In the genomic region with DNA sequence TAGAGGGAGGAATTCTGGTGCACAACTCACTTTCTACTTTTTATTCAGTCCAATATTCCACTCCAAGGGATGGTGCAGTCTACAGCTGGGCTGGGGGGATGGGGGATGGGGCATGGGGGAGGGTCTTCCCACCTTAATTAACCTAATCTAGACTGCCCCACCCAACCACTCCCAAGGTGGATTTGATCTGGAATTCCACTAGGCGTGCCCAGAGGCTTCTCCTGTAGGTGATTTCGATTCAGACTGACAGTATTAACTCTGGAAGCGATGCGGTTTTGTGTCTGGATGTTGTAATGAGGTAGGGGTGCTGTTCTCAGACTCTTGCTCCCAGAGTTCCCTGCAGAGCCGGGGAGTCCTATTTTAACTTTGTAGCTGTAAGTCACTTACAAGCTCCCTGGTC, we compare ENCODE assay signal across 11 mouse cellular contexts. TPM values are rescaled to one million over a fixed set of nuclear protein-coding genes. Genes with fewer than 3 reads are reported as not detected.
A peak's percentile ranks its signal among the peaks of the same experiment; 100 is the strongest.
DNase-seq lines count a peak whose midpoint lies in the region; ATAC-seq and TF ChIP-seq lines count a peak whose summit lies in the region.
"Had no signal": no experiment of that assay in that cellular context is flagged by ENCODE, and none has a peak within 500 bp of the region (broad histone marks: within the 10 kb centered on the region; RNA-seq: fewer than 3 reads in every experiment).

No protein-coding gene starts in this region.

- DNase-seq in intestine, embryonic 14.5 days (ENCODE audit: low spot score) = no peak
- DNase-seq in hindbrain, embryonic 11.5 days (ENCODE audit: low spot score) = no peak
- no peak for DNase-seq in midbrain, postnatal 0 days (ENCODE audit: low spot score)
- DNase-seq in liver, embryonic 11.5 days (ENCODE audit: low spot score) = no peak
- DNase-seq in right cerebral cortex, adult 2 months (ENCODE audit: low spot score in 2 of 2) = no peak
- no peak for DNase-seq in lung, postnatal 36 days

- no peak overlapping the region for H3K4me3 ChIP-seq in intestine, embryonic 14.5 days (ENCODE audit: low read depth, low read length)
- no peak overlapping the region for H3K4me3 ChIP-seq in intestine, postnatal 0 days (ENCODE audit: low read depth, low read length)
- no peak overlapping the region for H3K4me3 ChIP-seq in embryonic facial prominence, embryonic 12.5 days
- H3K4me3 ChIP-seq in hindbrain, embryonic 11.5 days (ENCODE audit: low read depth, low read length) = no peak overlapping the region
- H3K4me3 ChIP-seq in midbrain, postnatal 0 days (ENCODE audit: low read depth, low read length) = peak overlapping the region; percentile 25; the same call in 1 of the 2 replicates
- no peak overlapping the region for H3K4me3 ChIP-seq in liver, embryonic 11.5 days (ENCODE audit: low read depth, low read length)
- H3K4me3 ChIP-seq: erythroblast, embryonic 14.5 days had no signal

- no peak for ATAC-seq in intestine, embryonic 14.5 days (replicated peaks; ENCODE audit: low FRiP score, low TSS enrichment, low read depth)
- no peak for ATAC-seq in intestine, postnatal 0 days
- no peak for ATAC-seq in embryonic facial prominence, embryonic 12.5 days (ENCODE audit: insufficient number of reproducible peaks, insufficient read depth, low FRiP score, low TSS enrichment)
- peak; percentile 8; the same call in 1 of the 2 replicates for ATAC-seq in hindbrain, embryonic 11.5 days (ENCODE audit: low FRiP score)
- 0 out of 2 replicates have a peak, but pooled peaks have one; percentile 8 for ATAC-seq in midbrain, postnatal 0 days (ENCODE audit: low FRiP score)
- ATAC-seq in liver, embryonic 11.5 days (replicated peaks; ENCODE audit: low FRiP score) = no peak

- H3K9me3 ChIP-seq in intestine, embryonic 14.5 days (ENCODE audit: control insufficient read depth, low read length) = no peaks in the 10 kb centered on the region
- H3K9me3 ChIP-seq in intestine, postnatal 0 days (ENCODE audit: control insufficient read depth) = no peaks in the 10 kb centered on the region
- no peaks in the 10 kb centered on the region for H3K9me3 ChIP-seq in embryonic facial prominence, embryonic 12.5 days
- no peaks in the 10 kb centered on the region for H3K9me3 ChIP-seq in hindbrain, embryonic 11.5 days (ENCODE audit: control insufficient read depth, low read length)
- H3K9me3 ChIP-seq in midbrain, postnatal 0 days (ENCODE audit: low read length) = no peaks in the 10 kb centered on the region
- no peaks in the 10 kb centered on the region for H3K9me3 ChIP-seq in liver, embryonic 11.5 days (ENCODE audit: control insufficient read depth, low read length)

- no peaks in the 10 kb centered on the region for H3K36me3 ChIP-seq in intestine, embryonic 14.5 days (ENCODE audit: control insufficient read depth, insufficient read depth, low read length)
- peaks cover 27% of the 10 kb centered on the region for H3K36me3 ChIP-seq in intestine, postnatal 0 days (ENCODE audit: control insufficient read depth, insufficient read depth)
- H3K36me3 ChIP-seq in embryonic facial prominence, embryonic 12.5 days = no peaks in the 10 kb centered on the region
- H3K36me3 ChIP-seq in hindbrain, embryonic 11.5 days (ENCODE audit: control insufficient read depth, insufficient read depth, low read length) = no peaks in the 10 kb centered on the region
- H3K36me3 ChIP-seq in midbrain, postnatal 0 days (ENCODE audit: insufficient read depth, low read length) = no peaks in the 10 kb centered on the region
- H3K36me3 ChIP-seq in liver, embryonic 11.5 days (ENCODE audit: control insufficient read depth, insufficient read depth, low read length) = no peaks in the 10 kb centered on the region

- H3K27me3 ChIP-seq in intestine, embryonic 14.5 days (replicated peaks; ENCODE audit: control insufficient read depth, insufficient read depth, low read length) = peaks cover 18% of the 10 kb centered on the region
- H3K27me3 ChIP-seq in intestine, postnatal 0 days (replicated peaks; ENCODE audit: control insufficient read depth, insufficient read depth, low read length) = no peaks in the 10 kb centered on the region
- H3K27me3 ChIP-seq in embryonic facial prominence, embryonic 12.5 days = peaks cover 19% of the 10 kb centered on the region
- H3K27me3 ChIP-seq in hindbrain, embryonic 11.5 days (ENCODE audit: control insufficient read depth, insufficient read depth, low read length) = peaks cover 6% of the 10 kb centered on the region; the same call in 1 of the 2 replicates
- peaks cover 10% of the 10 kb centered on the region for H3K27me3 ChIP-seq in midbrain, postnatal 0 days (ENCODE audit: insufficient read depth, low read length)
- H3K27me3 ChIP-seq in liver, embryonic 11.5 days (replicated peaks; ENCODE audit: control insufficient read depth, insufficient read depth, low read length) = peaks cover 20% of the 10 kb centered on the region

- H3K27ac ChIP-seq in intestine, embryonic 14.5 days (ENCODE audit: low read depth) = no peak overlapping the region
- no peak overlapping the region for H3K27ac ChIP-seq in intestine, postnatal 0 days (ENCODE audit: low read depth, low read length)
- H3K27ac ChIP-seq in embryonic facial prominence, embryonic 12.5 days = no peak overlapping the region
- no peak overlapping the region for H3K27ac ChIP-seq in hindbrain, embryonic 11.5 days (ENCODE audit: low read depth, low read length)
- H3K27ac ChIP-seq in midbrain, postnatal 0 days (ENCODE audit: low read depth, low read length) = no peak overlapping the region
- H3K27ac ChIP-seq in liver, embryonic 11.5 days (ENCODE audit: low read depth, low read length) = no peak overlapping the region

- H3K4me2 ChIP-seq in intestine, embryonic 14.5 days (ENCODE audit: low read length) = peak overlapping the region; percentile 28; the same call in 1 of the 2 replicates
- H3K4me2 ChIP-seq in intestine, postnatal 0 days (replicated peaks; ENCODE audit: low read depth) = no peak overlapping the region
- H3K4me2 ChIP-seq in embryonic facial prominence, embryonic 12.5 days (replicated peaks) = peak overlapping the region; percentile 35
- no peak overlapping the region for H3K4me2 ChIP-seq in hindbrain, embryonic 11.5 days (replicated peaks; ENCODE audit: low read depth, low read length)
- H3K4me2 ChIP-seq in midbrain, postnatal 0 days (ENCODE audit: low read depth, low read length, poor library complexity, severe bottlenecking) = peak overlapping the region; percentile 64
- H3K4me2 ChIP-seq in liver, embryonic 11.5 days = no peak overlapping the region

- no peaks in the 10 kb centered on the region for H3K4me1 ChIP-seq in intestine, embryonic 14.5 days (replicated peaks; ENCODE audit: control insufficient read depth, insufficient read depth, low read length)
- H3K4me1 ChIP-seq in intestine, postnatal 0 days (replicated peaks; ENCODE audit: control insufficient read depth, insufficient read depth, low read length) = no peaks in the 10 kb centered on the region
- 0 out of 2 replicates have a peak, but pooled peaks cover 4% of the 10 kb centered on the region for H3K4me1 ChIP-seq in embryonic facial prominence, embryonic 12.5 days
- H3K4me1 ChIP-seq in hindbrain, embryonic 11.5 days (replicated peaks; ENCODE audit: control insufficient read depth, insufficient read depth, low read length) = no peaks in the 10 kb centered on the region
- H3K4me1 ChIP-seq in midbrain, postnatal 0 days (ENCODE audit: insufficient read depth, low read length) = no peaks in the 10 kb centered on the region
- no peaks in the 10 kb centered on the region for H3K4me1 ChIP-seq in liver, embryonic 11.5 days (replicated peaks; ENCODE audit: control insufficient read depth, insufficient read depth, low read length)

- H3K9ac ChIP-seq in intestine, embryonic 14.5 days (ENCODE audit: low read length) = no peak overlapping the region
- no peak overlapping the region for H3K9ac ChIP-seq in intestine, postnatal 0 days (ENCODE audit: low read depth, low read length)
- H3K9ac ChIP-seq in embryonic facial prominence, embryonic 12.5 days = no peak overlapping the region
- no peak overlapping the region for H3K9ac ChIP-seq in hindbrain, embryonic 11.5 days (ENCODE audit: low read depth, low read length)
- H3K9ac ChIP-seq in midbrain, postnatal 0 days (replicated peaks; ENCODE audit: low read length, poor library complexity, severe bottlenecking) = 0 out of 2 replicates have a peak overlapping the region, but pooled peaks have one; percentile 36
- H3K9ac ChIP-seq in liver, embryonic 11.5 days (ENCODE audit: low read depth, low read length) = no peak overlapping the region

- no peak for TF ChIP-seq CTCF in intestine, postnatal 0 days (IDR thresholded peaks at IDR 0.05; ENCODE audit: low read depth)
- TF ChIP-seq CTCF in midbrain, postnatal 0 days (IDR thresholded peaks at IDR 0.05) = no peak

- 52% methylated on average over 5 of the region's 5 CpGs for WGBS in intestine, embryonic 14.5 days
- 62% methylated on average over 5 of the region's 5 CpGs for WGBS in intestine, postnatal 0 days
- WGBS in embryonic facial prominence, embryonic 12.5 days = 46% methylated on average over 5 of the region's 5 CpGs
- 53% methylated on average over 5 of the region's 5 CpGs for WGBS in hindbrain, embryonic 11.5 days
- 47% methylated on average over 5 of the region's 5 CpGs for WGBS in midbrain, postnatal 0 days
- 54% methylated on average over 5 of the region's 5 CpGs for WGBS in liver, embryonic 11.5 days

RNA-seq across cellular contexts. Expression of a gene that starts 30.1 kb away (rescaled TPM):
- 48.4 and 50.4 TPM in 2 replicates for polyA plus RNA-seq in intestine, embryonic 14.5 days (2014; fragmentation: Nextera tagmentation; extraction: Ambion mirVana)
- 136 and 161 TPM in 2 replicates for polyA plus RNA-seq in intestine, postnatal 0 days (2015; fragmentation: Nextera tagmentation; extraction: Ambion mirVana)
- polyA plus RNA-seq in embryonic facial prominence, embryonic 12.5 days (2016; fragmentation: Nextera tagmentation; extraction: Ambion mirVana) = 0.10 and 0.26 TPM in 2 replicates
- polyA plus RNA-seq in hindbrain, embryonic 11.5 days (2014; fragmentation: Nextera tagmentation; extraction: Ambion mirVana) = 0.12 TPM in 1 of 2 replicates, not detected in the other
- 0.14 TPM in 1 of 2 replicates, not detected in the other for total RNA-seq in midbrain, postnatal 0 days (2014; rRNA removed)
- 0.17 TPM in 1 of 2 replicates, not detected in the other for polyA plus RNA-seq in midbrain, postnatal 0 days (2015; fragmentation: Nextera tagmentation; extraction: Ambion mirVana)
- polyA plus RNA-seq in liver, embryonic 11.5 days (2014; fragmentation: Nextera tagmentation; extraction: Ambion mirVana) = not detected in 2 replicates
- total RNA-seq: granulocyte monocyte progenitor cell, adult 5-6 weeks; left cerebral cortex, adult 18-20 months had no signal
- polyA plus RNA-seq: erythroblast, embryonic 14.5 days had no signal

RNA-seq across cellular contexts. Expression of a gene that starts 32.4 kb away (rescaled TPM):
- polyA plus RNA-seq in intestine, embryonic 14.5 days (2014; fragmentation: Nextera tagmentation; extraction: Ambion mirVana) = 2.4 and 2.8 TPM in 2 replicates
- 0.61 and 0.99 TPM in 2 replicates for polyA plus RNA-seq in intestine, postnatal 0 days (2015; fragmentation: Nextera tagmentation; extraction: Ambion mirVana)
- polyA plus RNA-seq in embryonic facial prominence, embryonic 12.5 days (2016; fragmentation: Nextera tagmentation; extraction: Ambion mirVana) = 4.1 and 4.5 TPM in 2 replicates
- 2.0 and 2.2 TPM in 2 replicates for polyA plus RNA-seq in hindbrain, embryonic 11.5 days (2014; fragmentation: Nextera tagmentation; extraction: Ambion mirVana)
- 0.71 and 1.2 TPM in 2 replicates for total RNA-seq in midbrain, postnatal 0 days (2014; rRNA removed)
- 0.59 and 0.72 TPM in 2 replicates for polyA plus RNA-seq in midbrain, postnatal 0 days (2015; fragmentation: Nextera tagmentation; extraction: Ambion mirVana)
- 0.84 and 1.0 TPM in 2 replicates for polyA plus RNA-seq in liver, embryonic 11.5 days (2014; fragmentation: Nextera tagmentation; extraction: Ambion mirVana)
- total RNA-seq: granulocyte monocyte progenitor cell, adult 5-6 weeks had no signal
- polyA plus RNA-seq: erythroblast, embryonic 14.5 days had no signal

Comparison
In these comparisons a context has a peak if more than half of its experiments do, and no peak if none do; other contexts are left out.
1. H3K4me2 ChIP-seq: peak in intestine, embryonic 14.5 days (single experiment), embryonic facial prominence, embryonic 12.5 days (single experiment) and midbrain, postnatal 0 days (single experiment); none in intestine, postnatal 0 days (single experiment), hindbrain, embryonic 11.5 days (single experiment) and liver, embryonic 11.5 days (single experiment).
2. ATAC-seq: peak in hindbrain, embryonic 11.5 days (single experiment) and midbrain, postnatal 0 days (single experiment); none in intestine, embryonic 14.5 days (single experiment), intestine, postnatal 0 days (single experiment), embryonic facial prominence, embryonic 12.5 days (single experiment) and liver, embryonic 11.5 days (single experiment).
3. RNA of a gene that starts 30.1 kb away (polyA plus RNA-seq): 136 to 161 TPM in intestine, postnatal 0 days and 48.4 to 50.4 TPM in intestine, embryonic 14.5 days; 0.10 to 0.26 TPM in embryonic facial prominence, embryonic 12.5 days, 0.17 TPM in midbrain, postnatal 0 days, 0.12 TPM in hindbrain, embryonic 11.5 days and not detected in liver, embryonic 11.5 days; every median in the first group is over 10 times any median in the second.